Mouse (Mus musculus) R1 (cell line): ENCODE results near the gene Prr36.
A peak's percentile ranks its signal among the peaks of the same experiment; 100 is the strongest.
"Not testable (repeated sequence)": the region's sequence is repeated elsewhere in the genome, so short reads cannot be mapped to it uniquely, and the experiment has no call there.

Source experiments
- DNase-seq: peaks from one replicate; pipeline ENCODE4 v3.0.0-alpha.2; 2018; ENCODE audit warnings: low read depth, low spot score

Prr36 gene

GRCm38 (mm10) chr8:4216791-4217621, at the start of gene Prr36:
Gene Prr36, minus strand, starts transcription at chr8:4217459.
- DNase-seq = peak; percentile 94

GRCm38 (mm10) chr8:4265160-4265914, 48.1 kb upstream of the Prr36 start:
- no peak for DNase-seq

GRCm38 (mm10) chr8:4263105-4263791, 46.0 kb upstream of the Prr36 start:
- DNase-seq = no peak

GRCm38 (mm10) chr8:4259805-4260170, 42.5 kb upstream of the Prr36 start:
- DNase-seq = no peak

GRCm38 (mm10) chr8:4259125-4259804, 42.0 kb upstream of the Prr36 start, which contains the start of gene Ctxn1:
Gene Ctxn1, minus strand, starts transcription at chr8:4259274.
- peak; percentile 94 for DNase-seq

- peak; percentile 90 for DNase-seq
Observed at GRCm38 (mm10) chr8:4258678-4259077, 41.4 kb upstream of the Prr36 start.

GRCm38 (mm10) chr8:4258233-4258632, 41.0 kb upstream of the Prr36 start:
- peak; percentile 83 for DNase-seq

GRCm38 (mm10) chr8:4257350-4257749, 40.1 kb upstream of the Prr36 start:
- no peak for DNase-seq

- DNase-seq = no peak
Observed at GRCm38 (mm10) chr8:4256911-4257310, 39.7 kb upstream of the Prr36 start.

- not testable (repeated sequence) for DNase-seq
Observed at GRCm38 (mm10) chr8:4255471-4255870, 38.2 kb upstream of the Prr36 start.

GRCm38 (mm10) chr8:4254001-4254400, 36.7 kb upstream of the Prr36 start:
- peak; percentile 59 for DNase-seq

- DNase-seq = peak; percentile 97
Observed at GRCm38 (mm10) chr8:4252934-4253841, 35.9 kb upstream of the Prr36 start, which contains the start of gene Snapc2. Gene Snapc2, plus strand, starts transcription at chr8:4253080.

GRCm38 (mm10) chr8:4252116-4252760, 35.0 kb upstream of the Prr36 start:
- DNase-seq = no peak

- peak; percentile 78 for DNase-seq
Observed at GRCm38 (mm10) chr8:4250306-4250970, 33.2 kb upstream of the Prr36 start.

GRCm38 (mm10) chr8:4249213-4249612, 32.0 kb upstream of the Prr36 start:
- DNase-seq = peak; percentile 57

- DNase-seq = no peak
Observed at GRCm38 (mm10) chr8:4247951-4248540, 30.8 kb upstream of the Prr36 start, which contains the start of gene Tgfbr3l. Gene Tgfbr3l, plus strand, starts transcription at chr8:4248214.

- no peak for DNase-seq
Observed at GRCm38 (mm10) chr8:4247241-4247640, 30.0 kb upstream of the Prr36 start.

- DNase-seq = no peak
Observed at GRCm38 (mm10) chr8:4245737-4246136, 28.5 kb upstream of the Prr36 start.

- no peak for DNase-seq
Observed at GRCm38 (mm10) chr8:4245061-4245460, 27.8 kb upstream of the Prr36 start.
